Mouse (Mus musculus): ENCODE data around the gene Pole2. TPM values are rescaled to one million over a fixed set of nuclear protein-coding genes. Genes with fewer than 3 reads are reported as not detected.

Gene Pole2
- polyA plus RNA-seq, 1 experiment from 2014 or later: 39.1 TPM

- ATAC-seq (ENCODE audit: insufficient read depth): no peak
Measured at GRCm38 (mm10) chr12:69250756-69251155, 22.8 kb upstream of the Pole2 start.

GRCm38 (mm10) chr12:69249766-69250165 lies 21.8 kb upstream of the Pole2 start:
- WGBS: 87% methylated on average over 4 of the region's 4 CpGs
- Histone ChIP-seq H3K4me1 (ENCODE audit: insufficient read depth) (no peaks in the 10 kb centered on the region), H3K36me3 (ENCODE audit: insufficient read depth) (no peaks in the 10 kb centered on the region), H3K27me3 (ENCODE audit: insufficient read depth, low read length) (no peaks in the 10 kb centered on the region), H3K9ac (no peak overlapping the region), H3K27ac (ENCODE audit: low read depth) (no peak overlapping the region), H3K4me2 (no peak overlapping the region), H3K4me3 (ENCODE audit: low read depth, low read length) (no peak overlapping the region), H3K9me3 (ENCODE audit: low read depth, low read length) (no peaks in the 10 kb centered on the region)
- no peak for TF ChIP-seq CTCF (IDR thresholded peaks at IDR 0.05; ENCODE audit: low read depth)
- ATAC-seq (ENCODE audit: insufficient read depth): no peak
- DNase-seq: no peak

More at GRCm38 (mm10) chr12:69250756-69251155, 22.8 kb upstream of the Pole2 start:
- no peaks in the 10 kb centered on the region for H3K9me3 ChIP-seq (ENCODE audit: low read depth, low read length)
- H3K4me1 ChIP-seq (ENCODE audit: insufficient read depth): no peaks in the 10 kb centered on the region
- no peaks in the 10 kb centered on the region for H3K36me3 ChIP-seq (ENCODE audit: insufficient read depth)
- 45% methylated on average over 8 of the region's 8 CpGs for WGBS
- H3K9ac ChIP-seq: no peak overlapping the region
- no peak for TF ChIP-seq CTCF (IDR thresholded peaks at IDR 0.05; ENCODE audit: low read depth)
- H3K27me3 ChIP-seq (ENCODE audit: insufficient read depth, low read length): no peaks in the 10 kb centered on the region
- no peak overlapping the region for H3K4me2 ChIP-seq
- no peak overlapping the region for H3K4me3 ChIP-seq (ENCODE audit: low read depth, low read length)
- peak; percentile 16 for DNase-seq
- H3K27ac ChIP-seq (ENCODE audit: low read depth): no peak overlapping the region

- Histone ChIP-seq H3K4me2 (peak overlapping the region; percentile 75), H3K4me1 (ENCODE audit: insufficient read depth) (no peaks in the 10 kb centered on the region), H3K9ac (peak overlapping the region; percentile 86), H3K27me3 (ENCODE audit: insufficient read depth, low read length) (no peaks in the 10 kb centered on the region), H3K4me3 (ENCODE audit: low read depth, low read length) (peak overlapping the region; percentile 68), H3K36me3 (ENCODE audit: insufficient read depth) (no peaks in the 10 kb centered on the region), H3K9me3 (ENCODE audit: low read depth, low read length) (no peaks in the 10 kb centered on the region), H3K27ac (ENCODE audit: low read depth) (peak overlapping the region; percentile 78)
- ATAC-seq (ENCODE audit: insufficient read depth) (peak; percentile 96), DNase-seq (peak; percentile 83)
- no peak for TF ChIP-seq CTCF (IDR thresholded peaks at IDR 0.05; ENCODE audit: low read depth)
- WGBS: under 1% methylated on average over 64 of the region's 64 CpGs
Measured at GRCm38 (mm10) chr12:69241771-69242431, 13.9 kb upstream of the Pole2 start.

- Histone ChIP-seq H3K36me3 (ENCODE audit: insufficient read depth) (no peaks in the 10 kb centered on the region), H3K4me2 (peak overlapping the region; percentile 75), H3K27me3 (ENCODE audit: insufficient read depth, low read length) (no peaks in the 10 kb centered on the region), H3K4me3 (ENCODE audit: low read depth, low read length) (peak overlapping the region; percentile 68), H3K9ac (peak overlapping the region; percentile 86), H3K27ac (ENCODE audit: low read depth) (peak overlapping the region; percentile 78), H3K9me3 (ENCODE audit: low read depth, low read length) (no peaks in the 10 kb centered on the region), H3K4me1 (ENCODE audit: insufficient read depth) (no peaks in the 10 kb centered on the region)
- no peak for ATAC-seq (ENCODE audit: insufficient read depth)
- TF ChIP-seq CTCF (IDR thresholded peaks at IDR 0.05; ENCODE audit: low read depth): no peak
- no peak for DNase-seq
- WGBS: 0% methylated on average over 3 of the region's 3 CpGs
Measured at GRCm38 (mm10) chr12:69241405-69241770, 13.4 kb upstream of the Pole2 start.

- peak within 1 kb of the TSS; percentile 86 for H3K9ac ChIP-seq
- H3K4me3 ChIP-seq (ENCODE audit: low read depth, low read length): peak within 1 kb of the TSS; percentile 68
- H3K27me3 ChIP-seq (ENCODE audit: insufficient read depth, low read length): no peaks in the 10 kb centered on the region
- no peaks in the 10 kb centered on the region for H3K4me1 ChIP-seq (ENCODE audit: insufficient read depth)
- H3K36me3 ChIP-seq (ENCODE audit: insufficient read depth): no peaks in the 10 kb centered on the region
- 73% methylated on average over 6 of the region's 6 CpGs for WGBS
- ATAC-seq (ENCODE audit: insufficient read depth): no peak
- no peak for DNase-seq
- no peak for TF ChIP-seq CTCF (IDR thresholded peaks at IDR 0.05; ENCODE audit: low read depth)
- H3K9me3 ChIP-seq (ENCODE audit: low read depth, low read length): no peaks in the 10 kb centered on the region
- peak within 1 kb of the TSS; percentile 78 for H3K27ac ChIP-seq (ENCODE audit: low read depth)
- peak within 1 kb of the TSS; percentile 75 for H3K4me2 ChIP-seq
Measured at GRCm38 (mm10) chr12:69240876-69241275, 12.9 kb upstream of the Pole2 start, which contains the start of gene Klhdc1. Klhdc1 (plus strand) TSS chr12:69241176.

- TF ChIP-seq CTCF (IDR thresholded peaks at IDR 0.05; ENCODE audit: low read depth): 0 out of 2 replicates have a peak, but pooled peaks have one; percentile 11
- Histone ChIP-seq H3K27ac (ENCODE audit: low read depth) (no peak overlapping the region), H3K9me3 (ENCODE audit: low read depth, low read length) (no peaks in the 10 kb centered on the region), H3K27me3 (ENCODE audit: insufficient read depth, low read length) (no peaks in the 10 kb centered on the region), H3K4me2 (no peak overlapping the region), H3K9ac (no peak overlapping the region), H3K4me1 (ENCODE audit: insufficient read depth) (no peaks in the 10 kb centered on the region), H3K4me3 (ENCODE audit: low read depth, low read length) (no peak overlapping the region), H3K36me3 (ENCODE audit: insufficient read depth) (no peaks in the 10 kb centered on the region)
- peak; percentile 34 for DNase-seq
- 30% methylated on average over 3 of the region's 3 CpGs for WGBS
- ATAC-seq (ENCODE audit: insufficient read depth): no peak
Measured at GRCm38 (mm10) chr12:69238284-69238683, 10.3 kb upstream of the Pole2 start.

- H3K9me3 ChIP-seq (ENCODE audit: low read depth, low read length): no peaks in the 10 kb centered on the region
- H3K36me3 ChIP-seq (ENCODE audit: insufficient read depth): no peaks in the 10 kb centered on the region
- no peak overlapping the region for H3K27ac ChIP-seq (ENCODE audit: low read depth)
- peak; percentile 20 for DNase-seq
- TF ChIP-seq CTCF (IDR thresholded peaks at IDR 0.05; ENCODE audit: low read depth): no peak
- H3K27me3 ChIP-seq (ENCODE audit: insufficient read depth, low read length): no peaks in the 10 kb centered on the region
- H3K4me2 ChIP-seq: no peak overlapping the region
- WGBS: 60% methylated on average over 6 of the region's 6 CpGs
- no peak overlapping the region for H3K4me3 ChIP-seq (ENCODE audit: low read depth, low read length)
- H3K9ac ChIP-seq: no peak overlapping the region
- no peaks in the 10 kb centered on the region for H3K4me1 ChIP-seq (ENCODE audit: insufficient read depth)
- peak; percentile 47; the same call in 1 of the 2 replicates for ATAC-seq (ENCODE audit: insufficient read depth)
Measured at GRCm38 (mm10) chr12:69235782-69236181, 7.8 kb upstream of the Pole2 start.

All from lung, embryonic 14.5 days (tissue).